ENCODE assay signal across 8 mouse cellular contexts in the genomic region with DNA sequence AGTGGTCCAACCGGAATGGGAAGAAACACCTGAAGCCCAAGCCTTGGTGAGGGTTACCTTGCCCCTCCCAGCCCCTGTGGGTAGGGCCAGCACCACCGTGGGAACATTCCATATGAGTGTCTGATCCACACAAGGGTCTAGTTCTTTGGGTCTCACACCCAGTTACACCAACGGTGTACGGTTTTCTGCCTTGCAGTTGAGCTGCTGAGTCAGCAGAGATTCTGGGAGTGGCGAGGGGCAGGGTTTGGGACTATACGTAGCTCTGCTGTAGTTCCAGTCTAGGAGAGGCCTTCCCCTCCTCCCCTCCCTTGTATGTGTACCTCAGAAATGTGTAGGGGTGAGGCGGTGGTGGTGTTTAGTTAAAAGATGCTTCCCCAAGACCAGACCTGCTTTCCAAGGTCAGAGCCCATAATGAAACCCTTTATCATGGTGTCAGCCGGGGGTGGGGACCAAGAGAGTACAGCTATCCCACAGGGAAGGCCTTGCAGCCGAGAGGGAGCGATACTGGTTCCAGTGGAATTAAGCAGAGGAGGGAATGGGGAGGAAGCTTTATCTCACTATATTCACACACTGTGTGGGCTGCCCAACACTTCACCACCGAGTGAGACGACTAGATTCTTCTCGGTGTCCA. TPM values are rescaled to one million over a fixed set of nuclear protein-coding genes. Genes with fewer than 3 reads are reported as not detected.
DNase-seq lines count a peak whose midpoint lies in the region; ATAC-seq and TF ChIP-seq lines count a peak whose summit lies in the region.

No protein-coding gene starts in this region.

- peaks cover 12% of the 10 kb centered on the region for H3K4me1 ChIP-seq in heart, postnatal 0 days (ENCODE audit: control insufficient read depth, insufficient read depth)
- H3K4me1 ChIP-seq in limb, embryonic 15.5 days, result peaks cover 16% of the 10 kb centered on the region
- peaks cover 9% of the 10 kb centered on the region for H3K4me1 ChIP-seq in midbrain, embryonic 16.5 days (ENCODE audit: control insufficient read depth, insufficient read depth, low read length)

- WGBS in heart, postnatal 0 days, result 33% methylated on average over 13 of the region's 13 CpGs
- 23% methylated on average over 13 of the region's 13 CpGs for WGBS in limb, embryonic 15.5 days
- 32% methylated on average over 13 of the region's 13 CpGs for WGBS in midbrain, embryonic 16.5 days

- H3K9ac ChIP-seq in heart, postnatal 0 days (replicated peaks; ENCODE audit: low read depth, low read length), result no peak overlapping the region
- no peak overlapping the region for H3K9ac ChIP-seq in limb, embryonic 15.5 days
- H3K9ac ChIP-seq in midbrain, embryonic 16.5 days (ENCODE audit: low read depth, low read length), result no peak overlapping the region

- TF ChIP-seq EP300 in heart, postnatal 0 days (IDR thresholded peaks at IDR 0.05; ENCODE audit: low read depth), result no peak

- no peaks in the 10 kb centered on the region for H3K9me3 ChIP-seq in heart, postnatal 0 days (replicated peaks; ENCODE audit: control insufficient read depth, low read length)
- H3K9me3 ChIP-seq in limb, embryonic 15.5 days, result no peaks in the 10 kb centered on the region
- H3K9me3 ChIP-seq in midbrain, embryonic 16.5 days (replicated peaks; ENCODE audit: control insufficient read depth, low read length, poor library complexity, severe bottlenecking), result no peaks in the 10 kb centered on the region

- no peak overlapping the region for H3K27ac ChIP-seq in heart, postnatal 0 days (ENCODE audit: low read depth)
- peak overlapping the region; percentile 97 for H3K27ac ChIP-seq in limb, embryonic 15.5 days
- no peak overlapping the region for H3K27ac ChIP-seq in midbrain, embryonic 16.5 days (ENCODE audit: low read length)

- no peak for TF ChIP-seq CTCF in heart, postnatal 0 days (IDR thresholded peaks at IDR 0.05; ENCODE audit: low read depth)

- H3K27me3 ChIP-seq in heart, postnatal 0 days (ENCODE audit: control insufficient read depth, insufficient read depth, low read length), result no peaks in the 10 kb centered on the region
- no peaks in the 10 kb centered on the region for H3K27me3 ChIP-seq in limb, embryonic 15.5 days
- no peaks in the 10 kb centered on the region for H3K27me3 ChIP-seq in midbrain, embryonic 16.5 days (ENCODE audit: control insufficient read depth, insufficient read depth, low read depth, low read length)

- H3K4me2 ChIP-seq in heart, postnatal 0 days (ENCODE audit: low read depth, low read length), result peak overlapping the region; percentile 91; the same call in 1 of the 2 replicates
- H3K4me2 ChIP-seq in limb, embryonic 15.5 days, result peak overlapping the region; percentile 84
- peak overlapping the region; percentile 76 for H3K4me2 ChIP-seq in midbrain, embryonic 16.5 days (ENCODE audit: low read length)

- DNase-seq in heart, postnatal 0 days (ENCODE audit: low spot score), result no peak
- DNase-seq in heart, adult 9 months (ENCODE audit: low spot score in 2 of 2), result no peak
- no peak for DNase-seq in left cerebral cortex, adult 11 months (ENCODE audit: low spot score)
- DNase-seq in cerebellum, adult 11 months, result no peak
- no peak for DNase-seq in adrenal gland, postnatal 36 days

- ATAC-seq in heart, postnatal 0 days (ENCODE audit: insufficient read depth, low read depth), result no peak
- ATAC-seq in erythroblast, adult 5-6 weeks (replicated peaks; ENCODE audit: low FRiP score, poor library complexity, severe bottlenecking), result peak; percentile 38; the same call in 1 of the 2 replicates
- ATAC-seq in limb, embryonic 15.5 days (ENCODE audit: insufficient number of reproducible peaks, low FRiP score, low TSS enrichment, low read depth), result no peak; the same call in 1 of the 2 replicates
- no peak for ATAC-seq in midbrain, embryonic 16.5 days

- no peaks in the 10 kb centered on the region for H3K36me3 ChIP-seq in heart, postnatal 0 days (replicated peaks; ENCODE audit: control insufficient read depth, insufficient read depth, low read length)
- H3K36me3 ChIP-seq in limb, embryonic 15.5 days, result no peaks in the 10 kb centered on the region
- no peaks in the 10 kb centered on the region for H3K36me3 ChIP-seq in midbrain, embryonic 16.5 days (ENCODE audit: control insufficient read depth, insufficient read depth, low read length)

- no peak overlapping the region for H3K4me3 ChIP-seq in heart, postnatal 0 days (ENCODE audit: low read depth, low read length)
- peak overlapping the region; percentile 68 for H3K4me3 ChIP-seq in limb, embryonic 15.5 days
- H3K4me3 ChIP-seq in midbrain, embryonic 16.5 days (ENCODE audit: low read depth, low read length), result no peak overlapping the region

RNA-seq across cellular contexts. Expression of a gene that starts 4.6 kb away (rescaled TPM):
- total RNA-seq in heart, postnatal 0 days (2014; rRNA removed; ENCODE audit: low replicate concordance), result 29.3 and 30.1 TPM in 2 replicates
- 19.0 and 19.4 TPM in 2 replicates for polyA plus RNA-seq in heart, postnatal 0 days (2015; fragmentation: Nextera tagmentation; extraction: Ambion mirVana)
- total RNA-seq in erythroblast, adult 5-6 weeks (2015; ENCODE audit: low replicate concordance), result 15.9 and 16.3 TPM in 2 replicates
- 24.3 and 25.0 TPM in 2 replicates for total RNA-seq in erythroblast, adult 5-6 weeks (2017; ENCODE audit: low replicate concordance)
- polyA plus RNA-seq in limb, embryonic 15.5 days (2015; fragmentation: Nextera tagmentation; extraction: Ambion mirVana), result 63.9 and 80.8 TPM in 2 replicates
- 66.5 and 78.9 TPM in 2 replicates for polyA plus RNA-seq in midbrain, embryonic 16.5 days (2015; fragmentation: Nextera tagmentation; extraction: Ambion mirVana)
- total RNA-seq in adrenal gland, postnatal 36 days (2021), result 10 to 100 TPM; 44.1 to 45.7 TPM

RNA-seq across cellular contexts. Expression of a gene that starts 5.9 kb away (rescaled TPM):
- total RNA-seq in heart, postnatal 0 days (2014; rRNA removed; ENCODE audit: low replicate concordance), result not detected in 2 replicates
- not detected in 2 replicates for polyA plus RNA-seq in heart, postnatal 0 days (2015; fragmentation: Nextera tagmentation; extraction: Ambion mirVana)
- not detected in 2 replicates for total RNA-seq in erythroblast, adult 5-6 weeks (2015; ENCODE audit: low replicate concordance)
- total RNA-seq in erythroblast, adult 5-6 weeks (2017; ENCODE audit: low replicate concordance), result not detected in 2 replicates
- polyA plus RNA-seq in limb, embryonic 15.5 days (2015; fragmentation: Nextera tagmentation; extraction: Ambion mirVana), result 0.10 TPM in 1 of 2 replicates, not detected in the other
- not detected in 2 replicates for polyA plus RNA-seq in midbrain, embryonic 16.5 days (2015; fragmentation: Nextera tagmentation; extraction: Ambion mirVana)
- total RNA-seq in adrenal gland, postnatal 36 days (2021), result not detected
